Mouse (Mus musculus): ENCODE results near the gene Msh6. TPM values are rescaled to one million over a fixed set of nuclear protein-coding genes. Genes with fewer than 3 reads are reported as not detected.
"Not testable (repeated sequence)": the region's sequence is repeated elsewhere in the genome, so short reads cannot be mapped to it uniquely, and the experiment has no call there.

Gene Msh6
- polyA plus RNA-seq, 1 experiment from 2014 or later: 35.8 TPM

DNA sequence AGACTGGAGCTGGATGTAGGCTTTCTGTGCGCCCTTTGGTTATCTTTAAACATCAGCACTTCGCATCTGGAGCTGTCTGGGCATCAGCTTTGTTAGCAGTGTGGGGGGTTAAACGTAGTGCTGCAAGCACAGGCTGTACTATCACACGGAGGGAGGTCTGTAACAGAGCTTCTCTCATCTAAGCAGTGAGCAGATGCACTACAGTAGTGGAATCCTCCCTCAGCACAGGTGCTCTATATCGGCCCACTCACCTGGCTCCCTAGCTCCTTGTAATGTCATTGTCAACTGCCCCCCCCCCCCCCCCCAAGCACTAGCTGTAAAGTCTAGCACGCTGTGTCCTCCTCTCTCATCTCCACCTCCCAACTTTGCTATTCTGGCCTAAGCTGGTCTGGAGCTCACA is 12.6 kb downstream of the Msh6 start:
- ATAC-seq (ENCODE audit: low FRiP score, low TSS enrichment) (no peak), DNase-seq (no peak)
- no peak overlapping the region for H3K4me2 ChIP-seq (ENCODE audit: low read length)
- H3K9me3 ChIP-seq (ENCODE audit: control insufficient read depth, low read length): no peaks in the 10 kb centered on the region
- H3K9ac ChIP-seq (replicated peaks; ENCODE audit: low read length): no peak overlapping the region
- 60% methylated on average over 6 of the region's 6 CpGs for WGBS
- H3K4me3 ChIP-seq (replicated peaks; ENCODE audit: low read depth, low read length): no peak overlapping the region
- H3K36me3 ChIP-seq (ENCODE audit: control insufficient read depth, insufficient read depth, low read length): peaks cover 96% of the 10 kb centered on the region
- H3K27ac ChIP-seq (replicated peaks; ENCODE audit: low read depth, low read length): no peak overlapping the region
- no peaks in the 10 kb centered on the region for H3K27me3 ChIP-seq (ENCODE audit: control insufficient read depth, insufficient read depth, low read length)
- H3K4me1 ChIP-seq (ENCODE audit: control insufficient read depth, insufficient read depth, low read length): no peaks in the 10 kb centered on the region

DNA sequence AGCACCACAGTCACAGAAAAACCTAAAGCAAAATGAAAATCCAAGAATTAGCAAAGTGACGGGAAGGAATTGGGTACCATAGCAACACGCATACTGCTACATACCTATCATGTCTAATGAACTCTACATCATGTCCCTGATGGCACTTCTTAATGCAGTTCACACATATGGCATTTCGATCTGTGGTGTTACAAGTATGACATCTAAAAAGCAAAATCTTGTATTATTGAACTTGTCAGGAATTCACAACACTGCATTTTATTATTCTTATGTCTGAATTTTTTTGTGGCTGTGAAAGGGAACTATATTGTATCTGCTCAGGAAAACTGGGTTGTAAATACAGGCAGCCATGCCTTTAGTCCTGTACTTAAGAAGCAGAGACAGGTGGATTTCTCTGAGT is 17.3 kb downstream of the Msh6 start:
- Histone ChIP-seq H3K27me3 (ENCODE audit: control insufficient read depth, insufficient read depth, low read length) (no peaks in the 10 kb centered on the region), H3K4me2 (ENCODE audit: low read length) (no peak overlapping the region), H3K4me3 (replicated peaks; ENCODE audit: low read depth, low read length) (no peak overlapping the region), H3K4me1 (ENCODE audit: control insufficient read depth, insufficient read depth, low read length) (no peaks in the 10 kb centered on the region), H3K9ac (replicated peaks; ENCODE audit: low read length) (no peak overlapping the region), H3K27ac (replicated peaks; ENCODE audit: low read depth, low read length) (no peak overlapping the region), H3K9me3 (ENCODE audit: control insufficient read depth, low read length) (no peaks in the 10 kb centered on the region), H3K36me3 (ENCODE audit: control insufficient read depth, insufficient read depth, low read length) (peaks cover 96% of the 10 kb centered on the region)
- WGBS: 84% methylated on average over 3 of the region's 3 CpGs
- DNase-seq: no peak
- no peak for ATAC-seq (ENCODE audit: low FRiP score, low TSS enrichment)

GRCm38 (mm10) chr17:87993338-87993737 is 18.5 kb downstream of the Msh6 start:
- WGBS: 90% methylated on average over 1 of the region's 1 CpGs
- ATAC-seq (ENCODE audit: low FRiP score, low TSS enrichment): no peak
- Histone ChIP-seq H3K4me1 (ENCODE audit: control insufficient read depth, insufficient read depth, low read length) (no peaks in the 10 kb centered on the region), H3K4me3 (replicated peaks; ENCODE audit: low read depth, low read length) (no peak overlapping the region), H3K9ac (replicated peaks; ENCODE audit: low read length) (no peak overlapping the region), H3K9me3 (ENCODE audit: control insufficient read depth, low read length) (no peaks in the 10 kb centered on the region), H3K27me3 (ENCODE audit: control insufficient read depth, insufficient read depth, low read length) (no peaks in the 10 kb centered on the region), H3K36me3 (ENCODE audit: control insufficient read depth, insufficient read depth, low read length) (peaks cover 95% of the 10 kb centered on the region), H3K4me2 (ENCODE audit: low read length) (no peak overlapping the region), H3K27ac (replicated peaks; ENCODE audit: low read depth, low read length) (no peak overlapping the region)
- DNase-seq: no peak

DNA sequence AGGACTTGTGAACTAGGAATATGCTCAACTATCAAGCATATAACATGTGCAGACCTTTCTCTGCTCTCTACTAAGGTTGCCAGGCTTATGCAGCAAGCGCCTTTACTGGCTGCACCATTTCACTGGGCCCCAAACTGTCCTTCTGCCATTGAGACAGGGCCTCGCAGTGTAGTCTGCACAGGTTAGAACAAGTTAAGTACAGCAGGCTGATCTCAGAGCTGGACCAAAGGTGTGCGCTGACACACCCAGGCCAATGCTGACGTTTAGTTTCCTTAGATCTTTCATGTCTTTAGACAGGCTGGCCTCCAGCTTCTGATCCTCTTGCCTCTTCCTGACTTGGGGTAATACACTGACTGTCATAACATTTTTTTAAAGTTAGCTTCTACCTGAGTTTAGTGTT is 22.9 kb downstream of the Msh6 start:
- no peak overlapping the region for H3K4me2 ChIP-seq (ENCODE audit: low read length)
- H3K27me3 ChIP-seq (ENCODE audit: control insufficient read depth, insufficient read depth, low read length): no peaks in the 10 kb centered on the region
- DNase-seq (no peak), ATAC-seq (ENCODE audit: low FRiP score, low TSS enrichment) (no peak)
- 92% methylated on average over 4 of the region's 4 CpGs for WGBS
- H3K36me3 ChIP-seq (ENCODE audit: control insufficient read depth, insufficient read depth, low read length): peaks cover 90% of the 10 kb centered on the region
- H3K4me1 ChIP-seq (ENCODE audit: control insufficient read depth, insufficient read depth, low read length): no peaks in the 10 kb centered on the region
- H3K9ac ChIP-seq (replicated peaks; ENCODE audit: low read length): no peak overlapping the region
- no peaks in the 10 kb centered on the region for H3K9me3 ChIP-seq (ENCODE audit: control insufficient read depth, low read length)
- H3K4me3 ChIP-seq (replicated peaks; ENCODE audit: low read depth, low read length): no peak overlapping the region
- H3K27ac ChIP-seq (replicated peaks; ENCODE audit: low read depth, low read length): no peak overlapping the region

- no peak overlapping the region for H3K4me2 ChIP-seq (ENCODE audit: low read length)
- no peak overlapping the region for H3K9ac ChIP-seq (replicated peaks; ENCODE audit: low read length)
- no peaks in the 10 kb centered on the region for H3K27me3 ChIP-seq (ENCODE audit: control insufficient read depth, insufficient read depth, low read length)
- H3K27ac ChIP-seq (replicated peaks; ENCODE audit: low read depth, low read length): no peak overlapping the region
- peaks cover 77% of the 10 kb centered on the region for H3K36me3 ChIP-seq (ENCODE audit: control insufficient read depth, insufficient read depth, low read length)
- no peaks in the 10 kb centered on the region for H3K9me3 ChIP-seq (ENCODE audit: control insufficient read depth, low read length)
- DNase-seq (no peak), ATAC-seq (ENCODE audit: low FRiP score, low TSS enrichment) (no peak)
- 95% methylated on average over 1 of the region's 1 CpGs for WGBS
- H3K4me1 ChIP-seq (ENCODE audit: control insufficient read depth, insufficient read depth, low read length): no peaks in the 10 kb centered on the region
- H3K4me3 ChIP-seq (replicated peaks; ENCODE audit: low read depth, low read length): no peak overlapping the region
Observed at GRCm38 (mm10) chr17:88004892-88005291, 30.0 kb downstream of the Msh6 start.

GRCm38 (mm10) chr17:88006956-88007355 is 32.1 kb downstream of the Msh6 start:
- Histone ChIP-seq H3K36me3 (ENCODE audit: control insufficient read depth, insufficient read depth, low read length) (peaks cover 80% of the 10 kb centered on the region), H3K4me2 (ENCODE audit: low read length) (no peak overlapping the region), H3K4me1 (ENCODE audit: control insufficient read depth, insufficient read depth, low read length) (no peaks in the 10 kb centered on the region), H3K4me3 (replicated peaks; ENCODE audit: low read depth, low read length) (no peak overlapping the region), H3K9ac (replicated peaks; ENCODE audit: low read length) (no peak overlapping the region), H3K27me3 (ENCODE audit: control insufficient read depth, insufficient read depth, low read length) (no peaks in the 10 kb centered on the region), H3K27ac (replicated peaks; ENCODE audit: low read depth, low read length) (no peak overlapping the region), H3K9me3 (ENCODE audit: control insufficient read depth, low read length) (no peaks in the 10 kb centered on the region)
- WGBS: 92% methylated on average over 8 of the region's 8 CpGs
- DNase-seq (no peak), ATAC-seq (ENCODE audit: low FRiP score, low TSS enrichment) (no peak)

DNA sequence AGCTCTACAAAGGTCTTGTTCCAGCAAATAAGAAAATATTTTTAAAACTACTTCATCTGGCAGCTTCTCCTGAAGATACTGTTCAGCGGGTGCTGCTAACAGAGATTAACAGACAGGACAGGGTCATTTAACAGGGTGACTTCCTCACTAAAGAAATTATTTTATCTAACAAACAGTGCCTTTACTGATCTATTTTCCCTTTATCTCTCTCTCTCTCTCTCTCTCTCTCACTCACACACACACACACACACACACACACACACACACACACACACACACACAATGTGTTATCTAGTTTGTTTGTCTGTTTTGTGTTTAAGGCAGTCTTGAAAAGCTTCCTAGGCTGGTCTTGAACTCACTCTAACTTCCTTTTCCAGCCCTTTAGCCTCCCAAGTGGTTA is 39.6 kb downstream of the Msh6 start:
- DNase-seq: no peak
- no peak overlapping the region for H3K4me3 ChIP-seq (replicated peaks; ENCODE audit: low read depth, low read length)
- peaks cover 60% of the 10 kb centered on the region for H3K36me3 ChIP-seq (ENCODE audit: control insufficient read depth, insufficient read depth, low read length)
- H3K27ac ChIP-seq (replicated peaks; ENCODE audit: low read depth, low read length): no peak overlapping the region
- no peak overlapping the region for H3K4me2 ChIP-seq (ENCODE audit: low read length)
- WGBS: 97% methylated on average over 1 of the region's 1 CpGs
- no peaks in the 10 kb centered on the region for H3K9me3 ChIP-seq (ENCODE audit: control insufficient read depth, low read length)
- H3K4me1 ChIP-seq (ENCODE audit: control insufficient read depth, insufficient read depth, low read length): no peaks in the 10 kb centered on the region
- H3K27me3 ChIP-seq (ENCODE audit: control insufficient read depth, insufficient read depth, low read length): no peaks in the 10 kb centered on the region
- no peak overlapping the region for H3K9ac ChIP-seq (replicated peaks; ENCODE audit: low read length)
- no peak for ATAC-seq (ENCODE audit: low FRiP score, low TSS enrichment)

DNA sequence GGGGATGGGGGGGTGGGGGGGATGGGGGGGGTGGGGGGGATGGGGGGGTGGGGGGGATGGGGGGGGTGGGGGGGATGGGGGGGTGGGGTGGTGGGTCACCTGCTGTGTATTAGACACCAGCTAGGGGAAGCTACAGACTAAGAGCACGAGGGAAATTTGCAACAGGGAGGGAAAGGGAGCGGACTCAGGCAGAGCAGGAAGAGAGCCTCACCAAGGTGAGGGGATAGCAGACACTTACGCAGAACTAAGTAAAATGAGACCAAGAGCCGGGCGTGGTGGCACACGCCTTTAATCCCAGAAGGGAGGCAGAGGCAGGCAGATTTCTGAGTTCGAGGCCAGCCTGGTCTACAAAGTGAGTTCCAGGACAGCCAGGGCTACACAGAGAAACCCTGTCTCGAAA is 41.2 kb downstream of the Msh6 start:
- H3K4me1 ChIP-seq (ENCODE audit: control insufficient read depth, insufficient read depth, low read length); H3K27me3 ChIP-seq (ENCODE audit: control insufficient read depth, insufficient read depth, low read length); H3K4me2 ChIP-seq (ENCODE audit: low read length); H3K9me3 ChIP-seq (ENCODE audit: control insufficient read depth, low read length); H3K4me3 ChIP-seq (replicated peaks; ENCODE audit: low read depth, low read length); H3K9ac ChIP-seq (replicated peaks; ENCODE audit: low read length); DNase-seq; ATAC-seq (ENCODE audit: low FRiP score, low TSS enrichment); H3K27ac ChIP-seq (replicated peaks; ENCODE audit: low read depth, low read length): not testable (repeated sequence)
- peaks cover 46% of the 10 kb centered on the region for H3K36me3 ChIP-seq (ENCODE audit: control insufficient read depth, insufficient read depth, low read length)
- 91% methylated on average over 8 of the region's 8 CpGs for WGBS

- no peak overlapping the region for H3K4me2 ChIP-seq (ENCODE audit: low read length)
- 89% methylated on average over 1 of the region's 1 CpGs for WGBS
- no peak overlapping the region for H3K4me3 ChIP-seq (replicated peaks; ENCODE audit: low read depth, low read length)
- no peak overlapping the region for H3K9ac ChIP-seq (replicated peaks; ENCODE audit: low read length)
- H3K9me3 ChIP-seq (ENCODE audit: control insufficient read depth, low read length): no peaks in the 10 kb centered on the region
- no peaks in the 10 kb centered on the region for H3K4me1 ChIP-seq (ENCODE audit: control insufficient read depth, insufficient read depth, low read length)
- DNase-seq (no peak), ATAC-seq (ENCODE audit: low FRiP score, low TSS enrichment) (no peak)
- H3K27ac ChIP-seq (replicated peaks; ENCODE audit: low read depth, low read length): no peak overlapping the region
- H3K27me3 ChIP-seq (ENCODE audit: control insufficient read depth, insufficient read depth, low read length): no peaks in the 10 kb centered on the region
- H3K36me3 ChIP-seq (ENCODE audit: control insufficient read depth, insufficient read depth, low read length): no peaks in the 10 kb centered on the region
Observed at GRCm38 (mm10) chr17:88023924-88024323, 49.1 kb downstream of the Msh6 start.
